Mouse (Mus musculus) mammary gland, adult 2 months (tissue): ENCODE measurements around the gene Slbp. TPM values are rescaled to one million over a fixed set of nuclear protein-coding genes. Genes with fewer than 3 reads are reported as not detected.

Source experiments
- polyA plus RNA-seq: library from polyadenylated mRNA; depleted of rRNA; stranded (reverse); fragments of >200 nt; gene quantifications from 2 replicates; pipeline ENCODE4 v1.2.3, GENCODE M21; 2012; ENCODE audit warnings: low replicate concordance; rRNA removed

The Slbp gene
- 14.3 and 34.2 TPM in 2 replicates for polyA plus RNA-seq

GRCm38 (mm10) chr5:33651921-33652782, at the start of gene Slbp:
Slbp (minus strand) TSS chr5:33652574.

GRCm38 (mm10) chr5:33657787-33658663, 5.7 kb upstream of the Slbp start, which contains the start of the genes Tacc3 and Tmem129:
Tacc3 (plus strand) TSS chr5:33658128.
Tmem129 (minus strand) TSS chr5:33658416.

GRCm38 (mm10) chr5:33629301-33629987, 22.9 kb downstream of the Slbp start, which contains the start of the genes Fam53a and Gm9903:
Fam53a (minus strand) TSS chr5:33629635.
Gm9903 (plus strand) TSS chr5:33629925.

Other genes starting within 250 kb of the Slbp start
- gene Nkx1-1, start 218.6 kb downstream of the Slbp start, polyA plus RNA-seq = not detected in 2 replicates
- 33.5 and 82.9 TPM in 2 replicates for gene Fam53a, start 22.9 kb downstream of the Slbp start, polyA plus RNA-seq
- 0.60 and 1.2 TPM in 2 replicates for gene Gm9903, start 22.6 kb downstream of the Slbp start, polyA plus RNA-seq
- gene Tacc3, start 5.6 kb upstream of the Slbp start, polyA plus RNA-seq = 6.6 and 8.1 TPM in 2 replicates
- gene Tmem129, start 5.8 kb upstream of the Slbp start, polyA plus RNA-seq = 53.6 and 56.6 TPM in 2 replicates
- gene Fgfr3, start 69.1 kb upstream of the Slbp start, polyA plus RNA-seq = 12.9 and 16.2 TPM in 2 replicates
- gene Letm1, start 130.2 kb upstream of the Slbp start, polyA plus RNA-seq = 61.6 and 71.6 TPM in 2 replicates
- 3.9 and 8.5 TPM in 2 replicates for gene Nsd2, start 168.2 kb upstream of the Slbp start, polyA plus RNA-seq